Mouse (Mus musculus): Measurements from ENCODE around the gene Smarcal1. TPM values are rescaled to one million over a fixed set of nuclear protein-coding genes. Genes with fewer than 3 reads are reported as not detected.

Smarcal1 gene
- 31.9 and 36.7 TPM in 2 replicates for total RNA-seq (2014; rRNA removed; ENCODE audit: low replicate concordance)
- polyA plus RNA-seq (2015; fragmentation: Nextera tagmentation; extraction: Ambion mirVana) = 9.8 and 11.0 TPM in 2 replicates

- peak; percentile 98 for DNase-seq (ENCODE audit: low spot score)
- TF ChIP-seq CTCF (IDR thresholded peaks at IDR 0.05; ENCODE audit: low read depth) (no peak), EP300 (IDR thresholded peaks at IDR 0.05; ENCODE audit: low read depth) (no peak)
- peak within 1 kb of the TSS; percentile 49 for H3K9ac ChIP-seq (replicated peaks; ENCODE audit: low read depth, low read length)
- 0 out of 2 replicates have a peak, but pooled peaks cover 8% of the 10 kb centered on the region for H3K27me3 ChIP-seq (ENCODE audit: control insufficient read depth, insufficient read depth, low read length)
- WGBS = 0% methylated on average over 25 of the region's 25 CpGs
- peak within 1 kb of the TSS; percentile 79 for H3K27ac ChIP-seq (ENCODE audit: low read depth)
- H3K36me3 ChIP-seq (replicated peaks; ENCODE audit: control insufficient read depth, insufficient read depth, low read length) = peaks cover 26% of the 10 kb centered on the region
- peak within 1 kb of the TSS; percentile 72 for H3K4me3 ChIP-seq (ENCODE audit: low read depth, low read length)
- H3K4me1 ChIP-seq (ENCODE audit: control insufficient read depth, insufficient read depth) = peaks cover 9% of the 10 kb centered on the region
- ATAC-seq (ENCODE audit: insufficient read depth, low read depth) = peak; percentile 99
- H3K4me2 ChIP-seq (ENCODE audit: low read depth, low read length) = peak within 1 kb of the TSS; percentile 72
- H3K9me3 ChIP-seq (replicated peaks; ENCODE audit: control insufficient read depth, low read length) = no peaks in the 10 kb centered on the region
These were observed at the start of gene Smarcal1 for GRCm38 (mm10) chr1:72582947-72583731. Gene Smarcal1 (plus strand): TSS chr1:72583251.

- H3K9ac ChIP-seq (replicated peaks; ENCODE audit: low read depth, low read length) = no peak overlapping the region
- TF ChIP-seq CTCF (IDR thresholded peaks at IDR 0.05; ENCODE audit: low read depth) (no peak), EP300 (IDR thresholded peaks at IDR 0.05; ENCODE audit: low read depth) (no peak)
- peaks cover 8% of the 10 kb centered on the region; the same call in 1 of the 2 replicates for H3K4me1 ChIP-seq (ENCODE audit: control insufficient read depth, insufficient read depth)
- H3K4me3 ChIP-seq (ENCODE audit: low read depth, low read length) = no peak overlapping the region
- no peak for ATAC-seq (ENCODE audit: insufficient read depth, low read depth)
- H3K4me2 ChIP-seq (ENCODE audit: low read depth, low read length) = no peak overlapping the region
- no peaks in the 10 kb centered on the region for H3K9me3 ChIP-seq (replicated peaks; ENCODE audit: control insufficient read depth, low read length)
- no peaks in the 10 kb centered on the region for H3K36me3 ChIP-seq (replicated peaks; ENCODE audit: control insufficient read depth, insufficient read depth, low read length)
- DNase-seq (ENCODE audit: low spot score) = no peak
- no peak overlapping the region for H3K27ac ChIP-seq (ENCODE audit: low read depth)
- peaks cover 34% of the 10 kb centered on the region for H3K27me3 ChIP-seq (ENCODE audit: control insufficient read depth, insufficient read depth, low read length)
These were observed 49.6 kb upstream of the Smarcal1 start for GRCm38 (mm10) chr1:72533439-72533838.

- peak overlapping the region; percentile 29 for H3K4me3 ChIP-seq (ENCODE audit: low read depth, low read length)
- H3K36me3 ChIP-seq (replicated peaks; ENCODE audit: control insufficient read depth, insufficient read depth, low read length) = no peaks in the 10 kb centered on the region
- TF ChIP-seq EP300 (IDR thresholded peaks at IDR 0.05; ENCODE audit: low read depth) = no peak
- no peak for TF ChIP-seq CTCF (IDR thresholded peaks at IDR 0.05; ENCODE audit: low read depth)
- 2% methylated on average over 31 of the region's 36 CpGs for WGBS
- no peak overlapping the region for H3K27ac ChIP-seq (ENCODE audit: low read depth)
- DNase-seq (ENCODE audit: low spot score) (no peak), ATAC-seq (ENCODE audit: insufficient read depth, low read depth) (peak; percentile 33; the same call in 1 of the 2 replicates)
- peaks cover 34% of the 10 kb centered on the region for H3K27me3 ChIP-seq (ENCODE audit: control insufficient read depth, insufficient read depth, low read length)
- peaks cover 8% of the 10 kb centered on the region; the same call in 1 of the 2 replicates for H3K4me1 ChIP-seq (ENCODE audit: control insufficient read depth, insufficient read depth)
- peak overlapping the region; percentile 53 for H3K4me2 ChIP-seq (ENCODE audit: low read depth, low read length)
- no peaks in the 10 kb centered on the region for H3K9me3 ChIP-seq (replicated peaks; ENCODE audit: control insufficient read depth, low read length)
- H3K9ac ChIP-seq (replicated peaks; ENCODE audit: low read depth, low read length) = no peak overlapping the region
These were observed 47.1 kb upstream of the Smarcal1 start for GRCm38 (mm10) chr1:72535725-72536571.

GRCm38 (mm10) chr1:72536611-72537351 lies 46.3 kb upstream of the Smarcal1 start, which contains the start of gene March4:
Gene March4 (minus strand): TSS chr1:72536930.
- Histone ChIP-seq H3K9me3 (replicated peaks; ENCODE audit: control insufficient read depth, low read length) (no peaks in the 10 kb centered on the region), H3K4me2 (ENCODE audit: low read depth, low read length) (peak within 1 kb of the TSS; percentile 53), H3K27me3 (ENCODE audit: control insufficient read depth, insufficient read depth, low read length) (peaks cover 34% of the 10 kb centered on the region), H3K4me1 (ENCODE audit: control insufficient read depth, insufficient read depth) (peaks cover 8% of the 10 kb centered on the region; the same call in 1 of the 2 replicates), H3K9ac (replicated peaks; ENCODE audit: low read depth, low read length) (no peak within 1 kb of the TSS), H3K36me3 (replicated peaks; ENCODE audit: control insufficient read depth, insufficient read depth, low read length) (no peaks in the 10 kb centered on the region), H3K4me3 (ENCODE audit: low read depth, low read length) (peak within 1 kb of the TSS; percentile 29), H3K27ac (ENCODE audit: low read depth) (no peak within 1 kb of the TSS)
- no peak for TF ChIP-seq CTCF (IDR thresholded peaks at IDR 0.05; ENCODE audit: low read depth)
- TF ChIP-seq EP300 (IDR thresholded peaks at IDR 0.05; ENCODE audit: low read depth) = no peak
- WGBS = under 1% methylated on average over 41 of the region's 41 CpGs
- DNase-seq (ENCODE audit: low spot score) (peak; percentile 36), ATAC-seq (ENCODE audit: insufficient read depth, low read depth) (peak; percentile 77)

GRCm38 (mm10) chr1:72538266-72538665 lies 44.8 kb upstream of the Smarcal1 start:
- H3K36me3 ChIP-seq (replicated peaks; ENCODE audit: control insufficient read depth, insufficient read depth, low read length) = no peaks in the 10 kb centered on the region
- H3K4me2 ChIP-seq (ENCODE audit: low read depth, low read length) = no peak overlapping the region
- no peak for ATAC-seq (ENCODE audit: insufficient read depth, low read depth)
- peaks cover 8% of the 10 kb centered on the region; the same call in 1 of the 2 replicates for H3K4me1 ChIP-seq (ENCODE audit: control insufficient read depth, insufficient read depth)
- WGBS = 76% methylated on average over 5 of the region's 5 CpGs
- no peak overlapping the region for H3K9ac ChIP-seq (replicated peaks; ENCODE audit: low read depth, low read length)
- TF ChIP-seq EP300 (IDR thresholded peaks at IDR 0.05; ENCODE audit: low read depth) (no peak), CTCF (IDR thresholded peaks at IDR 0.05; ENCODE audit: low read depth) (no peak)
- peaks cover 30% of the 10 kb centered on the region for H3K27me3 ChIP-seq (ENCODE audit: control insufficient read depth, insufficient read depth, low read length)
- H3K4me3 ChIP-seq (ENCODE audit: low read depth, low read length) = no peak overlapping the region
- H3K27ac ChIP-seq (ENCODE audit: low read depth) = no peak overlapping the region
- DNase-seq (ENCODE audit: low spot score) = no peak
- no peaks in the 10 kb centered on the region for H3K9me3 ChIP-seq (replicated peaks; ENCODE audit: control insufficient read depth, low read length)
